In the genomic region with DNA sequence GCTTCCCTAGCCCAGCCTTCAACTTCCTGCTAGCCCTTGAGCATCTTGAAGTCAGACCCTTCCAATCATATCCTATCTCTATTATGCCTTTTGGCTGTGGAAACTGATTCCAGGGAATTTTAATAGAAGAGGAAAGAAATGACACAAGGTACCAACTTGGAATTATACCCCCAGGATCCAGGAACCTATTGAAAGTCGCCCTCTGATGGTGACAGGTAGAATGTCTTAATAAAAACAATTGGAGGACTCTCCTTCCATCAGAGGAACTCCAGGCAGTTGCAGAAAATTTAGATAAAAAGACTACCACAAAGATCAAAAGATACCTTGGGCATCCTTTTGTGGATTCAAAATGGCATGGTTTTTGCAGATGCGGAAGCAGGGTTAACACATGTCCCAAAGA, we compare ENCODE assay signal across 17 mouse cellular contexts. TPM values are rescaled to one million over a fixed set of nuclear protein-coding genes. Genes with fewer than 3 reads are reported as not detected.
DNase-seq lines count a peak whose midpoint lies in the region; ATAC-seq and TF ChIP-seq lines count a peak whose summit lies in the region.
"Had no signal": no experiment of that assay in that cellular context is flagged by ENCODE, and none has a peak within 500 bp of the region (broad histone marks: within the 10 kb centered on the region; RNA-seq: fewer than 3 reads in every experiment).

No protein-coding gene starts in this region.

- no peak overlapping the region for H3K9ac ChIP-seq in hindbrain, embryonic 11.5 days (ENCODE audit: low read depth, low read length)
- H3K9ac ChIP-seq in hindbrain, embryonic 12.5 days: no peak overlapping the region
- no peak overlapping the region for H3K9ac ChIP-seq in midbrain, embryonic 11.5 days (ENCODE audit: low read length)
- H3K9ac ChIP-seq in midbrain, embryonic 15.5 days: no peak overlapping the region
- H3K9ac ChIP-seq: forebrain, embryonic 12.5 days; neural tube, embryonic 12.5 days had no signal

- H3K4me2 ChIP-seq in hindbrain, embryonic 11.5 days (replicated peaks; ENCODE audit: low read depth, low read length): no peak overlapping the region
- no peak overlapping the region for H3K4me2 ChIP-seq in hindbrain, embryonic 12.5 days (replicated peaks)
- no peak overlapping the region for H3K4me2 ChIP-seq in midbrain, embryonic 11.5 days
- no peak overlapping the region for H3K4me2 ChIP-seq in midbrain, embryonic 15.5 days
- H3K4me2 ChIP-seq: forebrain, embryonic 12.5 days; neural tube, embryonic 12.5 days had no signal

- in situ Hi-C loops in Patski (cut with MboI; ENCODE audit: low pct_unique_long_range_greater_than_20kb): no loop called here

- CTCF ChIA-PET in Patski (lab: Charles Lee): interaction anchor here (1.8 kb wide), 1 partner anchor 387 kb away, joined by 4 read pairs; no protein-coding TSS in a partner anchor

- peak; percentile 14 for DNase-seq in hindbrain, embryonic 11.5 days (ENCODE audit: low spot score)
- peak; percentile 85 for DNase-seq in midbrain, embryonic 11.5 days (ENCODE audit: low spot score, missing footprints)
- DNase-seq in Patski (ENCODE audit: low read depth, low spot score): no peak
- DNase-seq in retina, postnatal 1 day: peak; percentile 16
- no peak for DNase-seq in testis, postnatal 14 days (ENCODE audit: low spot score)
- DNase-seq: heart, postnatal 36 days; right cerebral cortex, postnatal 25 days had no signal

- H3K27me3 ChIP-seq in hindbrain, embryonic 11.5 days (ENCODE audit: control insufficient read depth, insufficient read depth, low read length): 0 out of 2 replicates have a peak, but pooled peaks cover 2% of the 10 kb centered on the region
- no peaks in the 10 kb centered on the region for H3K27me3 ChIP-seq in hindbrain, embryonic 12.5 days
- H3K27me3 ChIP-seq in midbrain, embryonic 11.5 days (ENCODE audit: control insufficient read depth, insufficient read depth, low read length): no peaks in the 10 kb centered on the region
- no peaks in the 10 kb centered on the region for H3K27me3 ChIP-seq in midbrain, embryonic 15.5 days (replicated peaks)
- H3K27me3 ChIP-seq in Patski: peaks cover 31% of the 10 kb centered on the region
- H3K27me3 ChIP-seq: forebrain, embryonic 12.5 days; neural tube, embryonic 12.5 days had no signal

- H3K4me3 ChIP-seq in hindbrain, embryonic 11.5 days (ENCODE audit: low read depth, low read length): no peak overlapping the region
- no peak overlapping the region for H3K4me3 ChIP-seq in hindbrain, embryonic 12.5 days
- H3K4me3 ChIP-seq in midbrain, embryonic 11.5 days (ENCODE audit: low read depth, low read length): no peak overlapping the region
- H3K4me3 ChIP-seq in midbrain, embryonic 15.5 days: no peak overlapping the region
- H3K4me3 ChIP-seq: forebrain, embryonic 12.5 days; neural tube, embryonic 12.5 days had no signal

- no peak for ATAC-seq in hindbrain, embryonic 11.5 days (ENCODE audit: low FRiP score)
- no peak for ATAC-seq in hindbrain, embryonic 12.5 days (ENCODE audit: low FRiP score)
- ATAC-seq in midbrain, embryonic 11.5 days (ENCODE audit: low FRiP score): no peak
- ATAC-seq in midbrain, embryonic 15.5 days (replicated peaks): no peak
- no peak for ATAC-seq in Patski
- ATAC-seq in megakaryocyte-erythroid progenitor cell, adult 5-6 weeks (replicated peaks; ENCODE audit: low FRiP score, low TSS enrichment, poor library complexity, severe bottlenecking): no peak

- TF ChIP-seq CTCF in Patski (IDR thresholded peaks at IDR 0.05): peak; percentile 56

- no peak overlapping the region for H3K27ac ChIP-seq in hindbrain, embryonic 11.5 days (ENCODE audit: low read depth, low read length)
- H3K27ac ChIP-seq in hindbrain, embryonic 12.5 days: no peak overlapping the region
- H3K27ac ChIP-seq in midbrain, embryonic 11.5 days (ENCODE audit: low read depth, low read length): no peak overlapping the region
- no peak overlapping the region for H3K27ac ChIP-seq in midbrain, embryonic 15.5 days
- H3K27ac ChIP-seq: forebrain, embryonic 12.5 days; neural tube, embryonic 12.5 days had no signal

- WGBS in hindbrain, embryonic 11.5 days: 38% methylated on average over 2 of the region's 2 CpGs
- 43% methylated on average over 2 of the region's 2 CpGs for WGBS in hindbrain, embryonic 12.5 days
- 40% methylated on average over 2 of the region's 2 CpGs for WGBS in midbrain, embryonic 11.5 days
- 43% methylated on average over 2 of the region's 2 CpGs for WGBS in midbrain, embryonic 15.5 days

- H3K36me3 ChIP-seq in hindbrain, embryonic 11.5 days (ENCODE audit: control insufficient read depth, insufficient read depth, low read length): no peaks in the 10 kb centered on the region
- no peaks in the 10 kb centered on the region for H3K36me3 ChIP-seq in hindbrain, embryonic 12.5 days
- no peaks in the 10 kb centered on the region for H3K36me3 ChIP-seq in midbrain, embryonic 11.5 days (ENCODE audit: control insufficient read depth, insufficient read depth, low read length)
- no peaks in the 10 kb centered on the region for H3K36me3 ChIP-seq in midbrain, embryonic 15.5 days (replicated peaks)
- H3K36me3 ChIP-seq: forebrain, embryonic 12.5 days; neural tube, embryonic 12.5 days had no signal

- no peaks in the 10 kb centered on the region for H3K9me3 ChIP-seq in hindbrain, embryonic 11.5 days (ENCODE audit: control insufficient read depth, low read length)
- no peaks in the 10 kb centered on the region for H3K9me3 ChIP-seq in hindbrain, embryonic 12.5 days (replicated peaks)
- no peaks in the 10 kb centered on the region; the same call in 1 of the 2 replicates for H3K9me3 ChIP-seq in midbrain, embryonic 11.5 days (ENCODE audit: control insufficient read depth, low read length)
- H3K9me3 ChIP-seq in midbrain, embryonic 15.5 days: no peaks in the 10 kb centered on the region
- H3K9me3 ChIP-seq: forebrain, embryonic 12.5 days; neural tube, embryonic 12.5 days had no signal

- no peaks in the 10 kb centered on the region for H3K4me1 ChIP-seq in hindbrain, embryonic 11.5 days (replicated peaks; ENCODE audit: control insufficient read depth, insufficient read depth, low read length)
- no peaks in the 10 kb centered on the region; the same call in 1 of the 2 replicates for H3K4me1 ChIP-seq in hindbrain, embryonic 12.5 days
- H3K4me1 ChIP-seq in midbrain, embryonic 11.5 days (ENCODE audit: control insufficient read depth, insufficient read depth, low read length): peaks cover 2% of the 10 kb centered on the region; the same call in 1 of the 2 replicates
- peaks cover 8% of the 10 kb centered on the region; the same call in 1 of the 2 replicates for H3K4me1 ChIP-seq in midbrain, embryonic 15.5 days
- H3K4me1 ChIP-seq: neural tube, embryonic 12.5 days had no signal

- POLR2A ChIA-PET in Patski (lab: Charles Lee): no interaction called here

RNA-seq across cellular contexts. Expression of a gene that starts 7.4 kb away (rescaled TPM):
- 0.27 TPM in 1 of 2 replicates, not detected in the other for polyA plus RNA-seq in hindbrain, embryonic 11.5 days (2014; fragmentation: Nextera tagmentation; extraction: Ambion mirVana)
- polyA plus RNA-seq in hindbrain, embryonic 12.5 days (2016; fragmentation: Nextera tagmentation; extraction: Ambion mirVana): 0.25 TPM in 1 of 2 replicates, not detected in the other
- 0.23 and 0.30 TPM in 2 replicates for polyA plus RNA-seq in midbrain, embryonic 11.5 days (2014; fragmentation: Nextera tagmentation; extraction: Ambion mirVana)
- 0.19 TPM in 1 of 2 replicates, not detected in the other for polyA plus RNA-seq in midbrain, embryonic 15.5 days (2015; fragmentation: Nextera tagmentation; extraction: Ambion mirVana)
- not detected for polyA plus RNA-seq in Patski (2021)
- not detected in 2 replicates for total RNA-seq in megakaryocyte-erythroid progenitor cell, adult 5-6 weeks (2014; fragmentation: Nextera tagmentation)
- not detected in 2 replicates for total RNA-seq in megakaryocyte-erythroid progenitor cell, adult 5-6 weeks (2017)
- total RNA-seq: common myeloid progenitor, adult 5-6 weeks; heart, postnatal 36 days; layer of hippocampus, postnatal 25 days; liver, adult 2 months; megakaryocyte, adult 5-6 weeks had no signal
- polyA plus RNA-seq: liver, adult 2 months; neural tube, embryonic 12.5 days; stomach, embryonic 14.5 days had no signal

RNA-seq across cellular contexts. Expression of a gene that starts 26.2 kb away (rescaled TPM):
- polyA plus RNA-seq in hindbrain, embryonic 11.5 days (2014; fragmentation: Nextera tagmentation; extraction: Ambion mirVana): 40.9 and 45.3 TPM in 2 replicates
- polyA plus RNA-seq in hindbrain, embryonic 12.5 days (2016; fragmentation: Nextera tagmentation; extraction: Ambion mirVana): 27.7 and 38.9 TPM in 2 replicates
- 42.0 and 44.0 TPM in 2 replicates for polyA plus RNA-seq in midbrain, embryonic 11.5 days (2014; fragmentation: Nextera tagmentation; extraction: Ambion mirVana)
- 35.4 and 36.2 TPM in 2 replicates for polyA plus RNA-seq in midbrain, embryonic 15.5 days (2015; fragmentation: Nextera tagmentation; extraction: Ambion mirVana)
- polyA plus RNA-seq in Patski (2021): 58.4 TPM
- total RNA-seq in megakaryocyte-erythroid progenitor cell, adult 5-6 weeks (2014; fragmentation: Nextera tagmentation): 19.8 and 30.3 TPM in 2 replicates
- total RNA-seq in megakaryocyte-erythroid progenitor cell, adult 5-6 weeks (2017): 35.9 and 38.2 TPM in 2 replicates

RNA-seq across cellular contexts. Expression of a gene that starts 36.1 kb away (rescaled TPM):
- 0.45 and 0.63 TPM in 2 replicates for polyA plus RNA-seq in hindbrain, embryonic 11.5 days (2014; fragmentation: Nextera tagmentation; extraction: Ambion mirVana)
- polyA plus RNA-seq in hindbrain, embryonic 12.5 days (2016; fragmentation: Nextera tagmentation; extraction: Ambion mirVana): 0.44 and 0.91 TPM in 2 replicates
- polyA plus RNA-seq in midbrain, embryonic 11.5 days (2014; fragmentation: Nextera tagmentation; extraction: Ambion mirVana): 0.70 and 0.81 TPM in 2 replicates
- 0.09 and 0.12 TPM in 2 replicates for polyA plus RNA-seq in midbrain, embryonic 15.5 days (2015; fragmentation: Nextera tagmentation; extraction: Ambion mirVana)
- not detected for polyA plus RNA-seq in Patski (2021)
- total RNA-seq in megakaryocyte-erythroid progenitor cell, adult 5-6 weeks (2014; fragmentation: Nextera tagmentation): not detected in 2 replicates
- not detected in 2 replicates for total RNA-seq in megakaryocyte-erythroid progenitor cell, adult 5-6 weeks (2017)
- total RNA-seq: common myeloid progenitor, adult 5-6 weeks; liver, adult 2 months; megakaryocyte, adult 5-6 weeks had no signal
- polyA plus RNA-seq: liver, adult 2 months had no signal

Comparison
In these comparisons a context has a peak if more than half of its experiments do, and no peak if none do; other contexts are left out.
1. DNase-seq: peak in hindbrain, embryonic 11.5 days (single experiment), midbrain, embryonic 11.5 days (single experiment) and retina, postnatal 1 day (single experiment); none in Patski (single experiment) and testis, postnatal 14 days (single experiment).